Mouse (Mus musculus) spleen, adult 10 weeks (tissue): ENCODE data around the gene Cd44. TPM values are rescaled to one million over a fixed set of nuclear protein-coding genes. Genes with fewer than 3 reads are reported as not detected.

ENCODE experiments used
- polyA plus RNA-seq: library from polyadenylated mRNA; stranded (reverse); fragments of 350-450 nt; fragmentation: Illumina TruSeq; extraction: RNeasy Lipid Tissue Mini Kit (QIAGEN cat#74804); gene quantifications from one replicate; pipeline ENCODE4 v1.2.3, GENCODE M21; 2015; ENCODE audit warnings: low replicate concordance; ENCODE audit not compliant: insufficient read depth

Gene Cd44
- polyA plus RNA-seq, result 143 TPM

GRCm38 (mm10) chr2:102900875-102901827 is at the start of gene Cd44:
Gene Cd44, minus strand, starts transcription at chr2:102901665.

Other genes starting within 250 kb of the Cd44 start
- 3.9 TPM for gene Slc1a2, start 243.0 kb downstream of the Cd44 start, polyA plus RNA-seq
- 16.3 TPM for gene Pdhx, start 171.8 kb upstream of the Cd44 start, polyA plus RNA-seq
- gene Apip, start 172.0 kb upstream of the Cd44 start, polyA plus RNA-seq, result 41.2 TPM